Mouse (Mus musculus): ENCODE measurements around the gene Kdelr1. TPM values are rescaled to one million over a fixed set of nuclear protein-coding genes. Genes with fewer than 3 reads are reported as not detected.
"Not testable (repeated sequence)": the region's sequence is repeated elsewhere in the genome, so short reads cannot be mapped to it uniquely, and the experiment has no call there.

The Kdelr1 gene
- polyA plus RNA-seq, 1 experiment from 2014 or later, result 96.6 TPM

DNA sequence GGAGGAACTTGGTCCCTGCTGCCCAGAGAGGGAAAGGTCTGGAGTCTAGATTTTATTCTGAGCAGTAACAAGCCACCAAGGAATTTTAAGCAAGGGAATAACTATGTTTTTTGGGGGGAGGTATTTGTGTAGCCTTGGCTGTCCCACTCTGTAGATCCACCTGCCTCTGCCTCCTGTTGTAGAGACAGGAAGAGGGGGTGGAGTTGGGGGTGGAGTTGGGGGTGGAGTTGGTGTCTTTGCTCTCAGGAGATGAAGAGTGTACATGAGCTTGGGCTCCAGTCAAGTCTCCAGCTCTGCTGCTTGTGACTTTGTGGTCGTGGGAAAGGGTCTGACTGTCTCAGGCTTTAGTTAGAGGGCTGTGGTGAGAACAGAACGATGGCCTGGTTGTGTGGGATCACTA lies 8.4 kb downstream of the Kdelr1 start:
- WGBS, result 96% methylated on average over 2 of the region's 2 CpGs
- H3K36me3 ChIP-seq (replicated peaks; ENCODE audit: control insufficient read depth, insufficient read depth), result peaks cover 99% of the 10 kb centered on the region
- no peaks in the 10 kb centered on the region for H3K27me3 ChIP-seq (ENCODE audit: control insufficient read depth, insufficient read depth, low read length)
- no peak overlapping the region for H3K4me2 ChIP-seq (replicated peaks)
- no peak for ATAC-seq (ENCODE audit: low FRiP score)
- no peak overlapping the region for H3K9ac ChIP-seq
- no peak for DNase-seq (ENCODE audit: low spot score)
- H3K4me1 ChIP-seq (replicated peaks; ENCODE audit: control insufficient read depth, insufficient read depth, low read length), result no peaks in the 10 kb centered on the region
- no peak overlapping the region for H3K27ac ChIP-seq
- H3K9me3 ChIP-seq (ENCODE audit: control insufficient read depth, low read length), result no peaks in the 10 kb centered on the region
- H3K4me3 ChIP-seq (replicated peaks; ENCODE audit: low read length), result no peak overlapping the region

DNA sequence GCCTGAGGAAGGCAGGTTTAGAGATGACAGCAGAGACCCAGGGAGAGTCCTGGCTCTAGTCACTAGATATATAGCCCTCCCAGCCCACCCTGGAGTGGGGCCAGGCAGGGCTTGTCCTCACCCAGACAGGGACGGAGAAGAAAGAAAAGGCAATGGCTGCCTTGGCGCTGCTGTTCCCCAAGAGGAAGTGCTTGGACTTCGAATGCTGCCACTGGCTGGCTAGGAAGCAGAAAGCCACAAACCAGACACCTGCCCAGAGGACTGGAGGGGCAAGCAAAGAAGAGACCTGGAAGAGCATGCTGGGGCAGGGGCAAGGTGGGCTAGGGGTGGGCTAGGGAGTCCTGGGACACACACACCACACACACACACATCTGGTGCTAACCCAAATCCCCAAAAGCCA lies 14.7 kb downstream of the Kdelr1 start:
- Histone ChIP-seq H3K4me2 (replicated peaks) (no peak overlapping the region), H3K27me3 (ENCODE audit: control insufficient read depth, insufficient read depth, low read length) (no peaks in the 10 kb centered on the region), H3K4me1 (replicated peaks; ENCODE audit: control insufficient read depth, insufficient read depth, low read length) (no peaks in the 10 kb centered on the region), H3K36me3 (replicated peaks; ENCODE audit: control insufficient read depth, insufficient read depth) (peaks cover 38% of the 10 kb centered on the region), H3K9me3 (ENCODE audit: control insufficient read depth, low read length) (no peaks in the 10 kb centered on the region), H3K27ac (no peak overlapping the region), H3K9ac (no peak overlapping the region), H3K4me3 (replicated peaks; ENCODE audit: low read length) (no peak overlapping the region)
- ATAC-seq (ENCODE audit: low FRiP score) (no peak), DNase-seq (ENCODE audit: low spot score) (no peak)
- WGBS, result 59% methylated on average over 3 of the region's 3 CpGs

DNA sequence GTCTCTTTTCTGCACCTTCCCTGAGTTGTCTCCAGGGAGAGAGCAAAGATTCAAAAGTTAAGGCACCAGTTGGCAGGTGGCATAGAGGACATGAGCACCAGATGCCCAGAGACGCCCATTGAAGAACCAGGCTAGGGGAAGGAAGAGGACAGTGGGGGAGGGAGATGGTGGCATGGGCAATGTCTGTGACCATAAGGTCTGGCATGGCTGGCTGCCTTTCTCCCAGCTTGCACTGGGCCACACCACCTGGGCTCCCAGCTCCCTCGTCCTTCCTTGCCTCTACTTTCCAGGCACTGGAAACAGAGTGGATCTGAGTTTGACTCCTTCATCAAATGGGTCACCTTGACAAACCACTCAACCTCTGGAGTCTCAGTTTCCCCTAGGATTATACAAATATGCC lies 20.1 kb downstream of the Kdelr1 start:
- no peak for ATAC-seq (ENCODE audit: low FRiP score)
- no peak for DNase-seq (ENCODE audit: low spot score)

DNA sequence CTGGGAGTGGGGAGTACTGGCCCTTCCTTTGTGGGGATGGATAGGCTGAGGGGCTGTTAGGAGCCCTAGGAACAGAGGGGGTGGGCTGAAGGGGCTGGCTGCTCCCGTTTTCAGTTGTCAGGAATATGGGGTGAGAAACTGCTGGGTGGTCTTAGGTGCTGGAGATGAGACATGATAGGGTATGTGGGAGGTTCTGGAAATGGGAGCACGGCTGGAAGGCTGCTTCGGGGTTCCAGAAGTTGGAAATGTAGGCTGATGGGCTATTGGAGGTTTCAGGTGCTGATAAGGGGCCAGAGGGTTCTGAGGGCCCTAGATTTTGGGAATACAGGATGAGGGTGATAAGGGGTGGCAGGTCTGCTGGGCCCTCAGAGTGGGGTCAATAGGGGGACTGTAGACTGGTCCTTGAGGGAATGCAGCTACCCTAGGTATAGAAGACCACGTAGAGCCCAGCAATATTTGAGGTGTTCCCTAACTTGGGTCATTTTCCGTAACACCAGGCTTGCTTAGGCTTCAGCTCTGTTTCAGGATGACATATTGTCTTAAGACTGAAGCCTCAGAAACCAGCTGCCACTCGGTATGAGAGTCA lies 23.5 kb downstream of the Kdelr1 start:
- ATAC-seq (ENCODE audit: low FRiP score) (peak; percentile 5; the same call in 1 of the 2 replicates), DNase-seq (ENCODE audit: low spot score) (no peak)
- Histone ChIP-seq H3K4me3 (replicated peaks; ENCODE audit: low read length) (peak overlapping the region; percentile 52), H3K27me3 (ENCODE audit: control insufficient read depth, insufficient read depth, low read length) (no peaks in the 10 kb centered on the region), H3K4me1 (replicated peaks; ENCODE audit: control insufficient read depth, insufficient read depth, low read length) (peaks cover 13% of the 10 kb centered on the region), H3K9ac (no peak overlapping the region), H3K36me3 (replicated peaks; ENCODE audit: control insufficient read depth, insufficient read depth) (no peaks in the 10 kb centered on the region), H3K4me2 (replicated peaks) (peak overlapping the region; percentile 99), H3K9me3 (ENCODE audit: control insufficient read depth, low read length) (no peaks in the 10 kb centered on the region), H3K27ac (no peak overlapping the region)
- 73% methylated on average over 6 of the region's 6 CpGs for WGBS

More for the DNA sequence above, 20.1 kb downstream of the Kdelr1 start:
- Histone ChIP-seq H3K9ac (no peak overlapping the region), H3K36me3 (replicated peaks; ENCODE audit: control insufficient read depth, insufficient read depth) (no peaks in the 10 kb centered on the region), H3K27me3 (ENCODE audit: control insufficient read depth, insufficient read depth, low read length) (no peaks in the 10 kb centered on the region), H3K4me2 (replicated peaks) (no peak overlapping the region), H3K4me3 (replicated peaks; ENCODE audit: low read length) (no peak overlapping the region), H3K27ac (no peak overlapping the region), H3K4me1 (replicated peaks; ENCODE audit: control insufficient read depth, insufficient read depth, low read length) (peaks cover 7% of the 10 kb centered on the region), H3K9me3 (ENCODE audit: control insufficient read depth, low read length) (no peaks in the 10 kb centered on the region)
- 81% methylated on average over 2 of the region's 2 CpGs for WGBS

DNA sequence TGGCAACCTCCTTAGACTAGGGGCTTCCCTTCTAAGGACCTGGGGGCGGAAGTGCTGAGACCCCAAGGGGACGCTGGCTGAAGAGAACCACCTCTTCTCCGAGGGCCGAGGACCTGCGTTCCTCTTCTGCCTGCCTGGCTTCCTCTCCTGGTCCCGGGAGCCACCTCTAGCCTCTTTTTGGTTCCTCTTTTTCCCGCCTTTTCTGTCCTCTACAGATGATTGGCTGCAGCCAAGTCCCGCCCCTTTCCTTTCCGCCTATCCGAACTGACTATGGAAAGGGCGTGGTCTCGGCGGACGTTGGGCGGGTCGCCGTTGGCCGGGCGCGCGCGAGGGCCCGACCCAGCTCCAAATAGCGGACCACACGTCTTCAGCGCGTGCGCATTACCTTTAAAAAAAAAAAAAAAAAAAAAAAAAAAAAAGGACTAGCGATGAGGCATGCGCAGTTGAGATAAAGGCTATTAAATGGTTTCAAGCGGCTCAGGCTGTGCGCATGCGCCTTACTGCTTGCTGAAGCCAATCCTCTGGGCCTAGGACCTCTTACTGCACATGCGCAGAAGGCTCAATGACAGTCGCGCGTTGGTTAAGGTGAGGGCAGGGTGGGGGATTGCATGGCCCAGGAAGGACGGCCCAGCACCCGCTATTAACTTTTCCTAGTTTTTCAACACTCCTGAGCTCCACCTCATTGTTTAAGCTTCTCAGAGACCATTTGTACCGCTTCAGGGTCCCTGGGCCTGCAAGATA lies 24.1 kb downstream of the Kdelr1 start, which contains the start of the genes Syngr4 and Tmem143:
Gene Syngr4 (minus strand): TSS at position 198 of the 741 bp plus-strand sequence.
Gene Tmem143 (plus strand): TSS at position 425 of the 741 bp plus-strand sequence.
- Histone ChIP-seq H3K27me3 (ENCODE audit: control insufficient read depth, insufficient read depth, low read length) (no peaks in the 10 kb centered on the region), H3K4me2 (replicated peaks) (peak within 1 kb of the TSS; percentile 99), H3K36me3 (replicated peaks; ENCODE audit: control insufficient read depth, insufficient read depth) (no peaks in the 10 kb centered on the region), H3K27ac (peak within 1 kb of the TSS; percentile 77), H3K4me1 (replicated peaks; ENCODE audit: control insufficient read depth, insufficient read depth, low read length) (peaks cover 13% of the 10 kb centered on the region), H3K9me3 (ENCODE audit: control insufficient read depth, low read length) (no peaks in the 10 kb centered on the region), H3K9ac (peak within 1 kb of the TSS; percentile 71), H3K4me3 (replicated peaks; ENCODE audit: low read length) (peak within 1 kb of the TSS; percentile 52)
- peak; percentile 92 for ATAC-seq (ENCODE audit: low FRiP score)
- 1% methylated on average over 40 of the region's 40 CpGs for WGBS
- DNase-seq (ENCODE audit: low spot score), result peak; percentile 99

DNA sequence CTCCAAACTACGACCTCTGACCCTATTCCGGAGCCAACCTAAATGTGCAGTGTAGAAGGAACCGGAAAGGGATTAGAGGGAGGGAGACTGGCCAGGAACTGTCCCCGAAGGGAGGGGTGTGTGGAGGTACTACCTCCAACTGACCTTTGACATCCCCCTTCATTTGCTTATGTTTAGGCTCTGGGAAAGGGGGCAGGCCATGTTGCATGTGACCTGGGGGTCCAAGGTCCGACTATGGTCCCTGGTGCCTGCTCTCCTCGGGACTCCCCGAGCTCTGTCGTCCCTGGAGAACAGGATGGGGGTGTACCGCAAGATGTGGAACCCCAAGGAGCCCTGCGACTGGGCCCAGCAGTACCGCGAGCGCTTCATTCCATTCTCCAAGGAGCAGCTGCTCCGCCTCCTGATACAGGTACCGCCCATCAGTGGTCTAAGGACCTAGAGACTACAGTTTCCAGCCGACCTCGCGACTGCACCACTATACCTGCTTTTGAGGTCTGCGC lies 24.7 kb downstream of the Kdelr1 start:
- H3K4me2 ChIP-seq (replicated peaks), result peak overlapping the region; percentile 99
- no peaks in the 10 kb centered on the region for H3K27me3 ChIP-seq (ENCODE audit: control insufficient read depth, insufficient read depth, low read length)
- H3K9me3 ChIP-seq (ENCODE audit: control insufficient read depth, low read length), result no peaks in the 10 kb centered on the region
- no peak for DNase-seq (ENCODE audit: low spot score)
- H3K27ac ChIP-seq, result peak overlapping the region; percentile 77
- WGBS, result 2% methylated on average over 19 of the region's 19 CpGs
- peak; percentile 64 for ATAC-seq (ENCODE audit: low FRiP score)
- peak overlapping the region; percentile 71 for H3K9ac ChIP-seq
- peaks cover 13% of the 10 kb centered on the region for H3K4me1 ChIP-seq (replicated peaks; ENCODE audit: control insufficient read depth, insufficient read depth, low read length)
- peak overlapping the region; percentile 52 for H3K4me3 ChIP-seq (replicated peaks; ENCODE audit: low read length)
- H3K36me3 ChIP-seq (replicated peaks; ENCODE audit: control insufficient read depth, insufficient read depth), result no peaks in the 10 kb centered on the region

DNA sequence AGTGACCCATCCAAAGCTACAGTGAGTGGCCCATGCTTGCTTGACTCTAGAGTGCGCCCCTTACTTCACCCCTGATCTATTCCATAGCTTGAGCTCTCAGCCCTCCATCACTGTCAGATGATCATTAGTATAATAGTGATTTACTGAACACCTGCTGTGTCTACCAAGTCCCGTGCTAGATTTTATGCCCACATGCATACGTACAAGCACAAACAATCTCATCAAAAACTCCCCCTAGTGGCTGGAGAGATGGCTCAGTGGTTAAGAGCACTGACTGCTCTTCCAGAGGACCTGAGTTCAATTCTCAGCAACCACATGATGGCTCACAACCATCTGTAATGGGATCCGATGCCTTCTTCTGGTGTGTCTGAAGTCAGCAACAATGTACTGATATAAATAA lies 25.6 kb downstream of the Kdelr1 start:
- peak overlapping the region; percentile 99 for H3K4me2 ChIP-seq (replicated peaks)
- not testable (repeated sequence) for H3K36me3 ChIP-seq (replicated peaks; ENCODE audit: control insufficient read depth, insufficient read depth); DNase-seq (ENCODE audit: low spot score); H3K9ac ChIP-seq; H3K27me3 ChIP-seq (ENCODE audit: control insufficient read depth, insufficient read depth, low read length); H3K27ac ChIP-seq; ATAC-seq (ENCODE audit: low FRiP score); H3K9me3 ChIP-seq (ENCODE audit: control insufficient read depth, low read length)
- WGBS, result 53% methylated on average over 4 of the region's 4 CpGs
- peaks cover 13% of the 10 kb centered on the region for H3K4me1 ChIP-seq (replicated peaks; ENCODE audit: control insufficient read depth, insufficient read depth, low read length)
- peak overlapping the region; percentile 52; the same call in 1 of the 2 replicates for H3K4me3 ChIP-seq (replicated peaks; ENCODE audit: low read length)

DNA sequence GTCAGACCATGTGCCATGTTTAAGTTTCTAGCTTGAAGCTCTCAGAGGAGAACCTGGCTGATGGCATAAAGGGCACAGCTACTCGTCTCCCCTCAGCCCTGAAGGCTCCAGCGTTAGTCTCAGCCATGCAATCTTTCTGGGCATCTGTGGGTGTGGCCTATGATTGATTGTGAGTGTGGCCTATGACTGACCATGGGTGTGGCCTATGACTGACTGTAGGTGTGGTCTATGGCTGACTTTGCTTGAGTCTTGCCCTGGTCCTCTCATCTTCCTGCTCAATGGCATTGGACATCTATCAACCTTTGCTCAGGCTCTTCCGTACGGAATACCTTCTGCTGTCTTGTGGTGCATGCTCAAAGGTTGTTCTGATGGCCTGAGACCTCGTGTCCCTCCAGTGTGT lies 29.0 kb downstream of the Kdelr1 start:
- no peaks in the 10 kb centered on the region for H3K27me3 ChIP-seq (ENCODE audit: control insufficient read depth, insufficient read depth, low read length)
- no peak overlapping the region for H3K27ac ChIP-seq
- H3K9ac ChIP-seq, result no peak overlapping the region
- 57% methylated on average over 5 of the region's 5 CpGs for WGBS
- no peak overlapping the region for H3K4me3 ChIP-seq (replicated peaks; ENCODE audit: low read length)
- H3K4me2 ChIP-seq (replicated peaks), result no peak overlapping the region
- no peaks in the 10 kb centered on the region for H3K9me3 ChIP-seq (ENCODE audit: control insufficient read depth, low read length)
- H3K36me3 ChIP-seq (replicated peaks; ENCODE audit: control insufficient read depth, insufficient read depth), result no peaks in the 10 kb centered on the region
- DNase-seq (ENCODE audit: low spot score), result no peak
- H3K4me1 ChIP-seq (replicated peaks; ENCODE audit: control insufficient read depth, insufficient read depth, low read length), result peaks cover 13% of the 10 kb centered on the region
- no peak for ATAC-seq (ENCODE audit: low FRiP score)

DNA sequence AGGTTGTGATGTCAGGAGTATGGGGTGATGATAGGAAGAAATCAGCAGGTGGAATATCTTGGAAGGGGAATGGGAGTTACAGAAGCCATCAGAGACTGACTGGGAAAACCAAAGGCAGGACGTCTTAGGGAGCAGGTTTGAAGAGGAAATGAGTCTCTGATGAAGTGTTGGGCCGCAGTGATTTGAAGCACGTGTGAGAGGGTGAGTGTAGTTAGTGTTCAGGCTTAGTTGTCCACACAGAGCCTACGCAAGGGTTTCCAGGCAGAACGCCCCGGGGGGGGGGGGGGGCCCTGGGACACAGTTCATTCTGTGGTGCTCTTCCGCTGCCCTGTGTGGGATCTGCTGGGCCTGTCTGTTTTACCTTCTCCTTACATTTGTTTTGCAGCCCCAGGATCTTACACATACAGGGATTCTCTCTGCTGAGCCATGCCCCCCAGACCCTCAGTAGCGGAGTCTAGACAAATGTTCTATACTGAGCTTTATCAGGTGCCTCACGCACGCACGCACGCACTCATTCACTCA lies 30.0 kb downstream of the Kdelr1 start:
- ATAC-seq (ENCODE audit: low FRiP score), result no peak
- Histone ChIP-seq H3K36me3 (replicated peaks; ENCODE audit: control insufficient read depth, insufficient read depth) (peaks cover 6% of the 10 kb centered on the region; the same call in 1 of the 2 replicates), H3K27me3 (ENCODE audit: control insufficient read depth, insufficient read depth, low read length) (no peaks in the 10 kb centered on the region), H3K27ac (no peak overlapping the region), H3K9me3 (ENCODE audit: control insufficient read depth, low read length) (no peaks in the 10 kb centered on the region), H3K4me2 (replicated peaks) (no peak overlapping the region), H3K9ac (no peak overlapping the region), H3K4me1 (replicated peaks; ENCODE audit: control insufficient read depth, insufficient read depth, low read length) (peaks cover 7% of the 10 kb centered on the region), H3K4me3 (replicated peaks; ENCODE audit: low read length) (no peak overlapping the region)
- DNase-seq (ENCODE audit: low spot score), result no peak
- WGBS, result 85% methylated on average over 12 of the region's 12 CpGs
